Mouse (Mus musculus): ENCODE results near the gene Pard3. TPM values are rescaled to one million over a fixed set of nuclear protein-coding genes. Genes with fewer than 3 reads are reported as not detected.

Gene Pard3
- polyA plus RNA-seq, 1 experiment = 35.1 TPM

GRCm38 (mm10) chr8:127423021-127423420 is 359.3 kb downstream of the Pard3 start:
- TF ChIP-seq CTCF (IDR thresholded peaks at IDR 0.05; ENCODE audit: borderline replicate concordance, extremely low read depth, insufficient read depth, insufficient read length) (no peak), POLR2A (IDR thresholded peaks at IDR 0.05; ENCODE audit: borderline replicate concordance, extremely low read depth, insufficient read depth, insufficient read length, poor library complexity, severe bottlenecking) (no peak)
- DNase-seq (ENCODE audit: low read depth) = peak; percentile 67

DNA sequence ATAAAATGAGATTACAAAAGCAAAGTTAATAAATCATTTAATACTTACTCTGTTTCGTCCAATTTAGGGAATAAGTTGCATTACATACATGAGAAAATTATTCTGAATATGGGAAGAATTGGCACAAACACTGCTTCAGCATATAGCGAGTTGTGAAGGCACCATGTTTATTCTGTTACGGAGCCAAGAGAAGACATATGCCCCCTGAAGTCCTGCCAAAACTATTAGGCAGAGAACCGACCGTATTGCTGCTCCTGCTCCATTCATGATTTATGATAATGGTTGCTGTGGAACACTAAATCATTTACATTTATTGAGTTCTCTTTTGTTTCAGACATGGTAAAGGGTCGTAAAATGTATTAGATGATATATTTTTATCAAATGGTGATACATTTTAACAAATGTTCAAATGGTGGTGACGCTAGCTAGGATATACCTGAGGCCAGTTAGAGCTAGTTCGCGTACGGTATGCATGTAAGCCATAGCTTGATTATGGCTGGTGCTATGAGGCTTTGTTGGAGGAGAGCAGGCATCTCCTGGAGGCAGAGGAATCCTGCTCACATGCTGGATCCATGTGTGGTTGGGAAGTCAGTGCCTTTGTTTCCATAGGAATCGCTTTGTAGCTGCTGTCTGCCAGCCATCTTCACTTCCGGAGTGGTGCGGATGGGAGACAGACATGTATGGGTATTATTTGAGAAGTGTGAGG is 360.7 kb downstream of the Pard3 start:
- DNase-seq (ENCODE audit: low read depth) = peak; percentile 88
- TF ChIP-seq CTCF (IDR thresholded peaks at IDR 0.05; ENCODE audit: borderline replicate concordance, extremely low read depth, insufficient read depth, insufficient read length) (no peak), POLR2A (IDR thresholded peaks at IDR 0.05; ENCODE audit: borderline replicate concordance, extremely low read depth, insufficient read depth, insufficient read length, poor library complexity, severe bottlenecking) (no peak)

DNA sequence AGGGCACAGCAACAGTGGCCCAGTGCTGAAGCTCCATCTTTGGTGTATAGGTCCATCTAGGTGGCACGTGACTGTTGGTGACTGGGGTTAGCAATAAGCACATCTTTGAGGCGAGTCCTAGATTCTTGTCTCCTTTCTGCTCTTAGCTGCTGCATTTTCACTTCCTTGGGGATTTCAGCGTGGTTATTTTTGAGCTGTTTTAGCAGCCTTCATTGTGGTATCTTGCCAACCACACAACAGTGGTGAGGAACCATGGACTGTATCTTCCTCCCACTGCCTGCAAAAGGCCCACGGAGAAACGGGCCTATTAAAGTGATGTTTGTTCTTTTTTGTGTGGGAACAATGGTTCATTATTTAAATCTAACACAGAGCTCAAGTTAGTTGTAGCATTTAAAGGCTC is 363.2 kb downstream of the Pard3 start:
- DNase-seq (ENCODE audit: low read depth) = peak; percentile 13
- TF ChIP-seq CTCF (IDR thresholded peaks at IDR 0.05; ENCODE audit: borderline replicate concordance, extremely low read depth, insufficient read depth, insufficient read length) (no peak), POLR2A (IDR thresholded peaks at IDR 0.05; ENCODE audit: borderline replicate concordance, extremely low read depth, insufficient read depth, insufficient read length, poor library complexity, severe bottlenecking) (no peak)

DNA sequence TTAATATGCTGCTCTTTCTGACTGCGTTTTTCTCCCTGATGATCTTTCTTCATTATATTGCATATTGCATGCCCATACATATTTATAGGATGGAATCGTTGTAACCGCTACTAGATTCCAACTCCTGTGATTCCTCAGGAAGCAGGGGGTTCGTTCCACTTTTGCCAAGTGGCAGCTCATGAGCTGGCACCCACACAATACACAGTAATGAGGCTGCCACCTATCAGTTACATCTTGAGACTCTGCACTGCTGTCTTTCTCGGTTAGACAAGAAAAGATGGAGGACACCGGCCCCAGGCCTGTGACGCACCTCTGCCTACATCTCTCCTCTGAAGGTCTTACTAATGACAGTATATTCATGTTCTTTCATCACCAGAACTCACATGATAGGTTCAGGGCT is 364.3 kb downstream of the Pard3 start:
- DNase-seq (ENCODE audit: low read depth) = peak; percentile 76
- no peak for TF ChIP-seq CTCF (IDR thresholded peaks at IDR 0.05; ENCODE audit: borderline replicate concordance, extremely low read depth, insufficient read depth, insufficient read length)
- no peak for TF ChIP-seq POLR2A (IDR thresholded peaks at IDR 0.05; ENCODE audit: borderline replicate concordance, extremely low read depth, insufficient read depth, insufficient read length, poor library complexity, severe bottlenecking)

DNA sequence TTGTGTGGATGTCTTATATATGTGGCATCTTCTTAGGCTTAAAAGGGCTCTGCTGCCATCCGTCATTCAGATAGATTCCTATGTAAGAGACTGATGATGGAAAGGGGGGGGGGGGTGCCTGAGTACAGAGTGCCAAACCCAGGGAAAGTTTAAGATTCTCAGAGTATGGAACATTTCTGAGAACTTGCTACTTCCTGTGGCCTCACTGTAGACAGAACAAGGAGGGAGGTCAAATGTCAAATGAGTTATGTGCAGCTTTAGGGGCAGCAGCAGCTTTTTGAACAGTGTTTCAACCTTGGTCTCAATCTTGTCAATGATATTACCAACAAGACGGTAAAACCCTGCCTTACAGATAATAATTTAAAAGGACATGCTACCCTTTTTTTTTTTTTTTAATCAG is 367.5 kb downstream of the Pard3 start:
- TF ChIP-seq CTCF (IDR thresholded peaks at IDR 0.05; ENCODE audit: borderline replicate concordance, extremely low read depth, insufficient read depth, insufficient read length) (no peak), POLR2A (IDR thresholded peaks at IDR 0.05; ENCODE audit: borderline replicate concordance, extremely low read depth, insufficient read depth, insufficient read length, poor library complexity, severe bottlenecking) (no peak)

DNA sequence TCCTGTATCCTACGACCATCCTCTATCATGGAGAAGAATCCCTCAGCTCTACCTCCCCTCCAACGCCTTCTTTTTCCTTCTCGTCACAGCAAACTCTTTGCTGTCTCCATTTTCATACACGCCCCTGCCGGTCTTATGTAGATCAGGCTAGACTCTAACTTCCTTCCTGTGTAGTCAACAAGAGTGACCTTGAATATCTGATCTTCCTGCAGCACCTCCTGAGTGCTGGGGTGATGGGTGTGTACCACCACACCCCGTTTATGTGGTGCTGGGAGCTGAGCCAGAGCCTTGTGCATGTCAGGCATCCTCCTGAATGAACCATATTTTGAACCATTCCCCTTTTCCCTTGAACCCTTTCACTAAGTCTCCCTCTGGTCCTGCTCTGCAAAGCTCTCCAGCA is 372.3 kb downstream of the Pard3 start:
- TF ChIP-seq CTCF (IDR thresholded peaks at IDR 0.05; ENCODE audit: borderline replicate concordance, extremely low read depth, insufficient read depth, insufficient read length) (no peak), POLR2A (IDR thresholded peaks at IDR 0.05; ENCODE audit: borderline replicate concordance, extremely low read depth, insufficient read depth, insufficient read length, poor library complexity, severe bottlenecking) (no peak)
- DNase-seq (ENCODE audit: low read depth) = no peak

More for the DNA sequence above, 367.5 kb downstream of the Pard3 start:
- no peak for DNase-seq (ENCODE audit: low read depth)

DNA sequence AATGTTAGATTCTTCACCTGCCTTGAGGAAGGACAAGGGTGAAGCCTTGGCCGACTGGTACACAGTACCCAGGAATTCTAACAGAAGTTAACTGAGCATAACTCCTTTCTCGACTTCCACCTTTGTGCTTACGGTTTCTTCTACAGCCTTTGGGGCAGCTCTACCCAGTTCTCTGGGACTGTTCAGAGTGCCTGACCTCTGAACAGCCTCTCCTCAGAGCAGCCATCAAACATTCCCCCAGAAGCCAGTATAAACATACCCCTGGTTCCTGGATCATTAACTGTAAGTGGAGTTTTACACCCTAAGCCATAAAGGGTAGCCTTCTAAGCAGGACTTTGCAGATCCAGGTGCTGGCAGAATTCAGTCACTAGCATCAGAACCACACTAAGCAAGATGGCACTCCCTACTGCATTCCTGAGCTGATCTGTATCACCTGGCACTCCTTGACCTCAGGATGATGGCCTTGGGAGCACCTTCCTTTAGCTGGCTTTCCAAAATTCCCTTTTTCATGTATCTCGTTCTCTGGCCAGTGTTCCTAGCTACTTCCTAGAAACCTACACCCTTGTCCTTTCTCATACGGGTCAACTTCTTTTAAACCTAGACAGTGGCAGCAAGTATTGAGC is 374.0 kb downstream of the Pard3 start:
- TF ChIP-seq CTCF (IDR thresholded peaks at IDR 0.05; ENCODE audit: borderline replicate concordance, extremely low read depth, insufficient read depth, insufficient read length) (no peak), POLR2A (IDR thresholded peaks at IDR 0.05; ENCODE audit: borderline replicate concordance, extremely low read depth, insufficient read depth, insufficient read length, poor library complexity, severe bottlenecking) (no peak)
- DNase-seq (ENCODE audit: low read depth) = no peak

GRCm38 (mm10) chr8:127438625-127439391 is 375.1 kb downstream of the Pard3 start:
- DNase-seq (ENCODE audit: low read depth) = peak; percentile 74
- TF ChIP-seq POLR2A (IDR thresholded peaks at IDR 0.05; ENCODE audit: borderline replicate concordance, extremely low read depth, insufficient read depth, insufficient read length, poor library complexity, severe bottlenecking) = no peak
- peak; percentile 54; the same call in 1 of the 2 replicates for TF ChIP-seq CTCF (IDR thresholded peaks at IDR 0.05; ENCODE audit: borderline replicate concordance, extremely low read depth, insufficient read depth, insufficient read length)

- DNase-seq (ENCODE audit: low read depth) = peak; percentile 76
- TF ChIP-seq CTCF (IDR thresholded peaks at IDR 0.05; ENCODE audit: borderline replicate concordance, extremely low read depth, insufficient read depth, insufficient read length) = no peak
- TF ChIP-seq POLR2A (IDR thresholded peaks at IDR 0.05; ENCODE audit: borderline replicate concordance, extremely low read depth, insufficient read depth, insufficient read length, poor library complexity, severe bottlenecking) = no peak
Observed at GRCm38 (mm10) chr8:127439392-127440160, 375.9 kb downstream of the Pard3 start.

GRCm38 (mm10) chr8:127440161-127440833 is 376.6 kb downstream of the Pard3 start:
- TF ChIP-seq POLR2A (IDR thresholded peaks at IDR 0.05; ENCODE audit: borderline replicate concordance, extremely low read depth, insufficient read depth, insufficient read length, poor library complexity, severe bottlenecking) (no peak), CTCF (IDR thresholded peaks at IDR 0.05; ENCODE audit: borderline replicate concordance, extremely low read depth, insufficient read depth, insufficient read length) (no peak)
- DNase-seq (ENCODE audit: low read depth) = peak; percentile 24
